Mouse (Mus musculus): Measurements from ENCODE around the gene Olfr1354.
"Not testable (repeated sequence)": the region's sequence is repeated elsewhere in the genome, so short reads cannot be mapped to it uniquely, and the experiment has no call there.

Olfr1354 gene

GRCm38 (mm10) chr10:78912871-78913270, at the start of gene Olfr1354:
TSS of gene Olfr1354 (plus strand) at chr10:78913171.
- not testable (repeated sequence) for DNase-seq

GRCm38 (mm10) chr10:78875240-78875639, 37.7 kb upstream of the Olfr1354 start, which contains the start of gene Olfr1355:
TSS of gene Olfr1355 (plus strand) at chr10:78875540.
- DNase-seq = no peak

- not testable (repeated sequence) for DNase-seq
These were observed 37.4 kb downstream of the Olfr1354 start, which contains the start of gene Olfr8 for GRCm38 (mm10) chr10:78950336-78950735. TSS of gene Olfr8 (plus strand) at chr10:78950636.

GRCm38 (mm10) chr10:78963009-78963408, 50.0 kb downstream of the Olfr1354 start, which contains the start of gene Olfr1353:
TSS of gene Olfr1353 (plus strand) at chr10:78963309.
- DNase-seq = not testable (repeated sequence)
